Mouse (Mus musculus) lung, postnatal 25 days (tissue): Measurements from ENCODE around the gene Mapk8ip1.
A peak's percentile ranks its signal among the peaks of the same experiment; 100 is the strongest.

ENCODE experiments used
- DNase-seq: peaks from one replicate; pipeline ENCODE4 v3.0.0; 2022; ENCODE audit warnings: low spot score

Mapk8ip1 gene

GRCm38 (mm10) chr2:92390206-92390930 is 10.7 kb downstream of the Mapk8ip1 start:
- peak; percentile 61 for DNase-seq

DNA sequence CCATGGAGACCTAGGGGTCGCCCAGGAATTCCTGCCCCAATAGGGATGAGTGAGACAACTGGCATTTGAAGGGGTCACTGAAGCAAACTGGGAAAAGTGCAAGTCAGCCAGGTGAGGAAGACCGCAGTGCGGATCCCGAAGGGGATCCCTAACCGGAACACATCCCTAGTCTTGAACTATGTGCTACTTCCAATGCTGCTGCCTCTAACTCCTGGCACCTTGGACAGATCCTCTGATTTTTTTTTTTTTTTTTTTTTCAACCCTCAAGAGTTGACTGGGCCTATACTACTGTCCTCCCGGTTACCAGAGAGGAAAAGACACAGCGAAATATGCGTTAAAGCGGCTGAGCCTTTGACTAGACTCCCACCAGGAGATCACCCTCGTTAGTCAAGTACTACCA is 11.4 kb downstream of the Mapk8ip1 start:
- no peak for DNase-seq

- DNase-seq = peak; percentile 80
Observed at GRCm38 (mm10) chr2:92388891-92389641, 12.0 kb downstream of the Mapk8ip1 start.

- no peak for DNase-seq
Observed at GRCm38 (mm10) chr2:92388081-92388517, 13.0 kb downstream of the Mapk8ip1 start.

DNA sequence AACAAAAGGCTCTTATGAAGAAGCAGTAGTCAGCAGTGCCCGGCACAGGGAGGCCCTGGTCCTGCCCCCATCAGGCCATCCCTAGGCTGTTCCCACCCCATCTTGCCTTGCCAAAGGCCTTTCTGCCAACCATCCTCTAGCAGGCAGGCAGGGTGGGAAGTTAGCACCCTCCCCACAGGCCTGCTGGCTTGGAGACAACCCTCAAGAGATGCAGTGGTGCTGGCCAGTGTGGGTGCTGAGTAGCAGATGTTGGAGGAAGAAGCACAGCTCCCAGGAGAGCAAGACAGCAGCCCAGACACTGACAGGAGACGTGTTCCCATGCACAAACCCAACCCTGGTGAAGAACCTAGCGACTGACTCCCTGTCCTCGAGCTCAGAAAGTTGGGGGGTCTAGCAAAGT is 13.4 kb downstream of the Mapk8ip1 start:
- DNase-seq = no peak

GRCm38 (mm10) chr2:92386821-92387570 is 14.1 kb downstream of the Mapk8ip1 start:
- DNase-seq = no peak

DNA sequence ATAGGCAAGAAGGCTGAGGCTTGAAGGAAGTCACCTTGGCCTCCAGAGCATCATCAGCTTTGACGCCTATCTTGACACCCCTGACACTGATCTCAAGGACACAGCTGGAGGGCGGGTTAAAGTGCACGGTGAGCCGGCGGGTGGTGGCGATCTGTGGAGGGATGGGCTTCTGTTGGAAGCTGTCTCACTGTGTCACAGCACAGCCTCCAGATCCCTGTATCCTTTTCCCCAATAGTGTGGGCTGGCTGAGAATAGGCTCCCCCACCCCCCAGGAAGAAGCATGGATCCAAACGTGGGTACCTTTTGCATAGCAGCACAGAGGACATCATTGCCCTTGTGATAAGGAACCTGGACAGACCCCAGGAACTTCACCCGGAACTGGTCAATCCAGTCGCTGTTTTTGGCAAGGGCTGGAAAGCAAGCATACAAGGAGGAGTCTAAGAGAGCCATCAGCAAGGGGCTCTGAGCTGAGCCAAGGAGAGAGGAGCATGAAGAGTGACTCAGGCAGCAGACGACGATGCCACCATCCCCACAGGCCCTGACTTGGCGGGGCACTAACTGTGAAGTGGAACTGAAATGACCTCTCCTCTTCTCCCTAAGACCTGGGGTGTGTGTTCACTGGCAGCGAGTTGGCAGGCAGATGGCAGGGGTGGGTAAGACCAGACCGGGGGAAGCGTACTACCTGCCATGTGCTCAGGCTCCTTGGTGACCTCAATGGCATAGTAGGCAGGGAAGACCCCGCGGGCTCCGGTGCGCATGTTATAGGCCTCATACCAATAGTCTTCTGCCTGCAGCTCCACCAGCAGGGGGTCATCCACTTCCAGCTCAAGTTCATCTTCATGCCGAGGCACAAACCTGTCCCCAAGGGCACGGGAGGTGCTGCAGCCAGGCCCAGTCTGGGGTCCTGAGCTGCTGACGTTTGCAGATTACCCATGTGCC is 15.7 kb downstream of the Mapk8ip1 start:
- DNase-seq = no peak

DNA sequence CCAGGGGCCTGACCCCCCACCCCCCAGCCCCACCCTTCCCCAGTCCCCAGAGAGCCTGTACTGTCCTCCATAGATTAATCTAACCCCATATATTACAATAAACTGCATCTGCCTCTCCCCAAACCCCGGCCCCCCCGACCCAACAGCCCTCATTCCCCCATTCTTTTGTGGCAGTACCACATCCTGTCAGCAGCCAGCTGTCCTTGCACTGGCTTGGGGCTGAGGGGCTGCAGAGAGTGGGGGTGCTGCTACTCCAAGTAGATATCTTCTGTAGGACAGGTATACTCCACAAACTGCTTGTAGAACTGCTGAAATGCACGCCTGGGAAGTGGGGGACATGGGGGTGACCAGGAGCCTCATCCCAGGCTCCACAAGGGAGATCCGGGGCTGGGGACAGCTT is 17.0 kb downstream of the Mapk8ip1 start:
- DNase-seq = no peak

- DNase-seq = no peak
Observed at GRCm38 (mm10) chr2:92382759-92383158, 18.3 kb downstream of the Mapk8ip1 start.

GRCm38 (mm10) chr2:92381901-92382588 is 19.0 kb downstream of the Mapk8ip1 start, which contains the start of gene 1700029I15Rik:
Gene 1700029I15Rik (plus strand): TSS chr2:92382538.
- DNase-seq = no peak

- no peak for DNase-seq
Observed at GRCm38 (mm10) chr2:92381161-92381560, 19.9 kb downstream of the Mapk8ip1 start.

DNA sequence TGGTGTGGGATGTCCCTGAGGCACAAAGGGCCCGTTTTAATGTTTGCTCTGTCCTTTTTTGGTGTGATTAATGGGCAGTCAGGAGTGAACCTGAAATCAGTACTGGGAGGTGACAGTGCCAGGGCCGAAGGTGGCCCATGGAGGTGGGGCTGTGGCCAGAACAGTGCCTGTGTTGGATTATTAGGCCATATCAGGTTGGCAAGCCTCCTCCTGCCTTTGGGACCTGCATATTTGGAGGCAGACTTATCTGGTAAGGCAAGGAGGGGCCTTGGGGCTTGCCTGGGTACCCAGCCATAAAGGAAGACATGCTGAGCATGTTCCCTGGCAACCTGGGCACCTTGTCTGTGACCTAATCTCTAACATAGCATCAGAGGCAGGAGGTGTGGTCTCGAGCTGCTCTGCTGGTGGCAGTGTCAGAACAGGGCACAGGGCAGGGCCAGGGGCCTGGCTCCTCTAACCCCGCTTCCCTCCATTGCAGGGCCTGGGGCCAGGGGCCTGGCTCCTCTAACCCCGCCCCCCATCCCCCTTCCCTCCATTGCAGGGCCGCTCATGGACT is 20.5 kb downstream of the Mapk8ip1 start:
- no peak for DNase-seq

GRCm38 (mm10) chr2:92379783-92380494 is 21.1 kb downstream of the Mapk8ip1 start:
- no peak for DNase-seq

GRCm38 (mm10) chr2:92377320-92377719 is 23.7 kb downstream of the Mapk8ip1 start:
- DNase-seq = no peak

DNA sequence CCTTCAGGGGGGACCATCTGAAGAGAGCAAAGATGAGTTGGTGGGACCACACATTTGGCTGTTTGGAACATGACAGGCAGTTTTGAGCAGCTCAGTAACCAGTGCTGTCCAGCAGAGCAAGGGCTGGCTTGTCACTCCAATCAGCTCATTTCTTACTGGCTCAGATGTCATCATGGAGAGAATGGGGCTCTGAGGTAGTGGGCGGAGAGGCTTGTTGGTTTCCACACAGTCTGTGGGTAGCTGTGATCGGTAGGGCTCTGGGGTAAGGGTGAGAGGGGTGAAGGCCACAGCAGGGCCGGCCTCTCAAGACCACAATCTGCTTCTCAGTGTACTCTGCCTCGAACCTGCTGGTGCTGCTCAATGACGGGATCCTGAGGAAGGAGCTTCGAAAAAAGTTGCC is 24.8 kb downstream of the Mapk8ip1 start:
- no peak for DNase-seq

GRCm38 (mm10) chr2:92375788-92376187 is 25.3 kb downstream of the Mapk8ip1 start:
- DNase-seq = no peak

GRCm38 (mm10) chr2:92375099-92375623 is 25.9 kb downstream of the Mapk8ip1 start:
- DNase-seq = peak; percentile 99

DNA sequence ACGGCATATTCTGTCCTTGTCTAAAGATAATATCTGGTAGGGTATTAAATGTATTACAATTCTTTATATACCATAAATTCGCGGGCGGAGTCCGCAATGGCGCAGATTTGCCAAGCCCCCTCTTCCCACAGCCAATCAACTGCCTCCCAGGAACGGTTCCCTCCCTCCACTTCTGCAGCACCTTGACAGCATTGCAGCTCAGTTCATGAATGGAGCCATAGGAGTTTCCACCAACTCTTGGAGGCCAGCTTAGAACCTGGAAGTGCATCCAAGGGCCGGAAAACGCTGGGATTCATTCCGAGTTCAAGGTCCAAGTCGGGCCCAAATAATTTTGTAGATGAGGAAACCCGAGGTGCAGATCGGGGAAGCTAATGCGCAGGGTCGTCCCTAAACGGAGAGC is 26.5 kb downstream of the Mapk8ip1 start, which contains the start of the genes Pex16 and Large2:
Gene Pex16, plus strand, starts transcription at position 163 of the 400 bp plus-strand sequence.
Gene Large2, minus strand, starts transcription at position 356 of the 400 bp plus-strand sequence.
- DNase-seq = peak; percentile 51

DNA sequence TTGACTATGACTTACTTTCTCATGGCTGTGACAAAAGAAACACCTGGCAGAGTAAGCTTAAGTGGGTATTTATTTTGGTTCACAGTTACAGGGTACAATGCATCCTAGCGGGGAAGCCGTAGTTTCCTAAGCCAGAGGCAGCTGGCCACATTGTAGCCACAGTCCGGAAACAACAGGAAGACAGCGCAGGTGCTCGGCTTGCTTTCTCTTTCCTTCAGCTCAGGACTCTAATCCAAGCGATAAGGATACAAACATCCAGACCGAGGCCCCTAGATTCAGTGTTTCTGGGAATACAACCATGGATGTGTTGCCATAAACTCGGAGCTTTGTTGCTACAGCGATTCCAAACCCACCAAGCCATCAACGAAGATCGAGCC is 27.6 kb downstream of the Mapk8ip1 start:
- DNase-seq = no peak
